Mouse (Mus musculus): ENCODE measurements around the gene Gm3776. TPM values are rescaled to one million over a fixed set of nuclear protein-coding genes. Genes with fewer than 3 reads are reported as not detected.
"Not testable (repeated sequence)": the region's sequence is repeated elsewhere in the genome, so short reads cannot be mapped to it uniquely, and the experiment has no call there.

Gene Gm3776
- total and polyA plus RNA-seq, 2 experiments from 2014 or later, result not detected

DNA sequence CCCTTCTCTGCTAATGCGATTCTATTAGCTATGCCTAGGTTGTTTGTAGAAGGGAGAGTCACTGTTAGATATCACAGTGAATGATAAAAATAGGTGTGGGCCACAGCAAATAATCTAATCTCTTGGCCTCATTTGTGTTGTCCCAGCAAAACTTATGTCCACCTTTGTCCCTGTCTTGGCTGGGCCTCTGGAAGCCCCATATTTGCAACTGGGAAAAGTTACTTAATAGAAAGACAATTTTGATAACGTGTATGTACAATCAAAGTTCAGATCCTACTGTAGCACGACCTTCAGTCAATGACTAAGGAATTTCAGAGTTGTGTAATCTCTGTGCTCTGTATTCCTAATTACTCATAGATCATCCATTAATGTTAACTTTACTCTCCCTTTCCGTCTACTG, 39.9 kb upstream of the Gm3776 start:
- H3K4me3 ChIP-seq (ENCODE audit: low read depth, low read length), result no peak overlapping the region
- H3K27me3 ChIP-seq (ENCODE audit: insufficient read depth, low read length), result no peaks in the 10 kb centered on the region
- DNase-seq (ENCODE audit: low spot score) (no peak), ATAC-seq (ENCODE audit: low FRiP score) (no peak)
- H3K9me3 ChIP-seq (ENCODE audit: low read length), result no peaks in the 10 kb centered on the region
- no peaks in the 10 kb centered on the region for H3K4me1 ChIP-seq (ENCODE audit: insufficient read depth, low read length)
- H3K27ac ChIP-seq (ENCODE audit: low read depth, low read length), result no peak overlapping the region
- no peaks in the 10 kb centered on the region for H3K36me3 ChIP-seq (ENCODE audit: insufficient read depth, low read length)
- TF ChIP-seq CTCF (IDR thresholded peaks at IDR 0.05), result no peak
- WGBS, result 82% methylated on average over 4 of the region's 4 CpGs
- H3K4me2 ChIP-seq (ENCODE audit: low read depth, low read length, poor library complexity, severe bottlenecking), result no peak overlapping the region
- no peak overlapping the region for H3K9ac ChIP-seq (replicated peaks; ENCODE audit: low read length, poor library complexity, severe bottlenecking)

DNA sequence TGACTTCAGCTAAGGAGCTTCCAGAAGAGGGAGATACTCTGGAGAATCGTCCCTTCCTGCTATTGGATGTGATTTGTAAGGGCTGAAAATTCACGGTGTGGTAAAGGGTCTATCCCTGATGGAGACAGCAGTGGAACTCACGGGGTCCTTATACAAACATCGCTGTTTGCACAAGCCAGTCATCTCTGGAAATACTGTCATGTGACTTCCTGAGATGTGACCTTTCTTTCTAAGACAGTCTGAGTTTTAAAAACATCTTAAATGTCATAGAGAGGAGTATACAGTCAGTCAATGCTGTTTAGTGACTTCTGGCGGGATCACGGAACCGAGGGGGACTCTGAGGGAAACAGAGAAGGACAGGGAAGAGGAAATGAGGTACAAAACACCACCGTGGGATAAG, 34.3 kb upstream of the Gm3776 start:
- ATAC-seq (ENCODE audit: low FRiP score) (no peak), DNase-seq (ENCODE audit: low spot score) (no peak)
- Histone ChIP-seq H3K36me3 (ENCODE audit: insufficient read depth, low read length) (no peaks in the 10 kb centered on the region), H3K4me1 (ENCODE audit: insufficient read depth, low read length) (no peaks in the 10 kb centered on the region), H3K9ac (replicated peaks; ENCODE audit: low read length, poor library complexity, severe bottlenecking) (no peak overlapping the region), H3K27ac (ENCODE audit: low read depth, low read length) (no peak overlapping the region), H3K4me2 (ENCODE audit: low read depth, low read length, poor library complexity, severe bottlenecking) (no peak overlapping the region), H3K4me3 (ENCODE audit: low read depth, low read length) (no peak overlapping the region), H3K9me3 (ENCODE audit: low read length) (no peaks in the 10 kb centered on the region), H3K27me3 (ENCODE audit: insufficient read depth, low read length) (no peaks in the 10 kb centered on the region)
- TF ChIP-seq CTCF (IDR thresholded peaks at IDR 0.05), result no peak
- 87% methylated on average over 8 of the region's 8 CpGs for WGBS

- H3K27me3 ChIP-seq (ENCODE audit: insufficient read depth, low read length), result no peaks in the 10 kb centered on the region
- TF ChIP-seq CTCF (IDR thresholded peaks at IDR 0.05), result no peak
- H3K4me2 ChIP-seq (ENCODE audit: low read depth, low read length, poor library complexity, severe bottlenecking), result no peak overlapping the region
- WGBS, result 83% methylated on average over 10 of the region's 10 CpGs
- no peak overlapping the region for H3K27ac ChIP-seq (ENCODE audit: low read depth, low read length)
- no peak overlapping the region for H3K4me3 ChIP-seq (ENCODE audit: low read depth, low read length)
- no peaks in the 10 kb centered on the region for H3K4me1 ChIP-seq (ENCODE audit: insufficient read depth, low read length)
- ATAC-seq (ENCODE audit: low FRiP score) (no peak), DNase-seq (ENCODE audit: low spot score) (no peak)
- no peaks in the 10 kb centered on the region for H3K36me3 ChIP-seq (ENCODE audit: insufficient read depth, low read length)
- H3K9ac ChIP-seq (replicated peaks; ENCODE audit: low read length, poor library complexity, severe bottlenecking), result no peak overlapping the region
- H3K9me3 ChIP-seq (ENCODE audit: low read length), result no peaks in the 10 kb centered on the region
These were observed 33.6 kb upstream of the Gm3776 start for GRCm38 (mm10) chr9:78223221-78223902.

GRCm38 (mm10) chr9:78224418-78224817, 32.5 kb upstream of the Gm3776 start:
- WGBS, result 90% methylated on average over 2 of the region's 2 CpGs
- Histone ChIP-seq H3K27ac (ENCODE audit: low read depth, low read length) (no peak overlapping the region), H3K36me3 (ENCODE audit: insufficient read depth, low read length) (no peaks in the 10 kb centered on the region), H3K27me3 (ENCODE audit: insufficient read depth, low read length) (no peaks in the 10 kb centered on the region), H3K4me3 (ENCODE audit: low read depth, low read length) (no peak overlapping the region), H3K9ac (replicated peaks; ENCODE audit: low read length, poor library complexity, severe bottlenecking) (no peak overlapping the region), H3K4me1 (ENCODE audit: insufficient read depth, low read length) (no peaks in the 10 kb centered on the region), H3K9me3 (ENCODE audit: low read length) (no peaks in the 10 kb centered on the region), H3K4me2 (ENCODE audit: low read depth, low read length, poor library complexity, severe bottlenecking) (no peak overlapping the region)
- ATAC-seq (ENCODE audit: low FRiP score) (no peak), DNase-seq (ENCODE audit: low spot score) (no peak)
- no peak for TF ChIP-seq CTCF (IDR thresholded peaks at IDR 0.05)

DNA sequence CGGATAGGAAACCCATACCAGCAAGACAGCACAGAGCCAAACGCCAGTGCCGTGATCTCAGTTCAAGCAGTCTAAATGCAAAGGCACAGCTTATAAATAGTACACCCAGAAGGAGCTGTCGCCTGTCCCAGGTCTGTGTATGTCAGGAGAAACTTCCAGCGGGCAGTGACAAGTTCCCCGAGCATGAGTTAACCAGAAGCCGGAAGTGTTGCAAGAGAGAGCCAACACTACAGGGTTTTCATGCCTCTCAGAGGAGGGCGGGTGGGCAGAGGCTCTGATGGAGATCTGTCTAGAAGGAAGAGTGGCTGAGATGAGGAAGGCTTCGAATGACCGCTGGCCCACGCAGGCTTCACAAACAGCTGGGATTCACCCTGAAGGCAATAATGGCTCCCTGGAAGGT, 31.6 kb upstream of the Gm3776 start:
- no peaks in the 10 kb centered on the region for H3K4me1 ChIP-seq (ENCODE audit: insufficient read depth, low read length)
- no peaks in the 10 kb centered on the region for H3K27me3 ChIP-seq (ENCODE audit: insufficient read depth, low read length)
- H3K4me3 ChIP-seq (ENCODE audit: low read depth, low read length), result no peak overlapping the region
- no peak for DNase-seq (ENCODE audit: low spot score)
- TF ChIP-seq CTCF (IDR thresholded peaks at IDR 0.05), result no peak
- 86% methylated on average over 11 of the region's 11 CpGs for WGBS
- H3K9me3 ChIP-seq (ENCODE audit: low read length), result no peaks in the 10 kb centered on the region
- no peaks in the 10 kb centered on the region for H3K36me3 ChIP-seq (ENCODE audit: insufficient read depth, low read length)
- H3K4me2 ChIP-seq (ENCODE audit: low read depth, low read length, poor library complexity, severe bottlenecking), result no peak overlapping the region
- no peak for ATAC-seq (ENCODE audit: low FRiP score)
- no peak overlapping the region for H3K9ac ChIP-seq (replicated peaks; ENCODE audit: low read length, poor library complexity, severe bottlenecking)
- no peak overlapping the region for H3K27ac ChIP-seq (ENCODE audit: low read depth, low read length)

- ATAC-seq (ENCODE audit: low FRiP score), result no peak
- Histone ChIP-seq H3K4me2 (ENCODE audit: low read depth, low read length, poor library complexity, severe bottlenecking) (no peak overlapping the region), H3K9me3 (ENCODE audit: low read length) (no peaks in the 10 kb centered on the region), H3K27me3 (ENCODE audit: insufficient read depth, low read length) (no peaks in the 10 kb centered on the region), H3K36me3 (ENCODE audit: insufficient read depth, low read length) (no peaks in the 10 kb centered on the region), H3K4me3 (ENCODE audit: low read depth, low read length) (no peak overlapping the region), H3K4me1 (ENCODE audit: insufficient read depth, low read length) (no peaks in the 10 kb centered on the region), H3K9ac (replicated peaks; ENCODE audit: low read length, poor library complexity, severe bottlenecking) (no peak overlapping the region), H3K27ac (ENCODE audit: low read depth, low read length) (no peak overlapping the region)
- 95% methylated on average over 2 of the region's 2 CpGs for WGBS
- no peak for TF ChIP-seq CTCF (IDR thresholded peaks at IDR 0.05)
- DNase-seq (ENCODE audit: low spot score), result no peak
These were observed 28.8 kb upstream of the Gm3776 start for GRCm38 (mm10) chr9:78228122-78228521.

- H3K36me3 ChIP-seq (ENCODE audit: insufficient read depth, low read length), result not testable (repeated sequence)
These were observed 27.3 kb upstream of the Gm3776 start for GRCm38 (mm10) chr9:78229658-78230057.

GRCm38 (mm10) chr9:78230461-78230860, 26.5 kb upstream of the Gm3776 start, which contains the start of gene Gsta1:
Gene Gsta1, plus strand, starts transcription at chr9:78230656.
- 100% methylated on average over 1 of the region's 3 CpGs for WGBS
- H3K27me3 ChIP-seq (ENCODE audit: insufficient read depth, low read length); H3K4me2 ChIP-seq (ENCODE audit: low read depth, low read length, poor library complexity, severe bottlenecking); H3K4me3 ChIP-seq (ENCODE audit: low read depth, low read length); H3K27ac ChIP-seq (ENCODE audit: low read depth, low read length); H3K9me3 ChIP-seq (ENCODE audit: low read length); DNase-seq (ENCODE audit: low spot score); H3K36me3 ChIP-seq (ENCODE audit: insufficient read depth, low read length); H3K9ac ChIP-seq (replicated peaks; ENCODE audit: low read length, poor library complexity, severe bottlenecking); ATAC-seq (ENCODE audit: low FRiP score); H3K4me1 ChIP-seq (ENCODE audit: insufficient read depth, low read length): not testable (repeated sequence)

More at GRCm38 (mm10) chr9:78229658-78230057, 27.3 kb upstream of the Gm3776 start:
- not testable (repeated sequence) for ATAC-seq (ENCODE audit: low FRiP score); H3K27me3 ChIP-seq (ENCODE audit: insufficient read depth, low read length); H3K4me2 ChIP-seq (ENCODE audit: low read depth, low read length, poor library complexity, severe bottlenecking); H3K9me3 ChIP-seq (ENCODE audit: low read length); DNase-seq (ENCODE audit: low spot score); H3K27ac ChIP-seq (ENCODE audit: low read depth, low read length); H3K9ac ChIP-seq (replicated peaks; ENCODE audit: low read length, poor library complexity, severe bottlenecking); H3K4me1 ChIP-seq (ENCODE audit: insufficient read depth, low read length); H3K4me3 ChIP-seq (ENCODE audit: low read depth, low read length)
- WGBS, result 69% methylated on average over 3 of the region's 3 CpGs

DNA sequence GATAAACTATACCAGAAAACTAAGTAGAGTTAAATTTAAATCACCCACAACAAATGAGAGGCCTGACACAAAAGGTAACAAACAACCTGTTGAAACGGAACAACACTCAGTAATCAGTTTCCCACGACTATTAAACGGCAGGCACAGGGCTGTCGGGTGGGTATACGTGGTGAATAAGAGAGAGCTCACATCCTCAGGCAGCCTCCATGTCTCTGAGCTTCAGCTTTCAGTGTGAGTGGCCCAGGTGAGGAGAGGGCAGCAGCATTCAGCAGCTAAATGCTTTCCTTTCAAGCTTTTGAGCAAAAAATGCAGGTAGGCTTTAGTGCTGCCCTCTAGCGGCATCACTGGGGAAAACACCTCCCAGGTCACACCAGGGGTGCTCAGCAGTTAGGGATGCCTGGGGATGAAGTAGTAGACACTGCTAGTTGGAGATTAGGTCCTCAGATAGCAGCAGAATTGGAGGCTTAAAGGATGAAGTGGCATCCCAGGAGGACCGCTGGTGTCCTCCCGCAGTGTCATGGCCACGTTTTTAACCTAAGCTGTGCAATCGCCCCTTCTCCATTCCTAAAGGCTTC, 23.7 kb upstream of the Gm3776 start:
- not testable (repeated sequence) for H3K27me3 ChIP-seq (ENCODE audit: insufficient read depth, low read length); H3K9me3 ChIP-seq (ENCODE audit: low read length)
- WGBS, result no CpG with 5 or more reads among the region's 10 CpGs

More for the DNA sequence above, 23.7 kb upstream of the Gm3776 start:
- not testable (repeated sequence) for H3K27ac ChIP-seq (ENCODE audit: low read depth, low read length); H3K4me3 ChIP-seq (ENCODE audit: low read depth, low read length); H3K4me2 ChIP-seq (ENCODE audit: low read depth, low read length, poor library complexity, severe bottlenecking); DNase-seq (ENCODE audit: low spot score); ATAC-seq (ENCODE audit: low FRiP score); H3K9ac ChIP-seq (replicated peaks; ENCODE audit: low read length, poor library complexity, severe bottlenecking); H3K4me1 ChIP-seq (ENCODE audit: insufficient read depth, low read length); H3K36me3 ChIP-seq (ENCODE audit: insufficient read depth, low read length)

Data from midbrain, postnatal 0 days (tissue).